Mouse (Mus musculus): ENCODE measurements around the gene Ammecr1.

GRCm38 (mm10) chrX:142898295-142898887 is 68.1 kb downstream of the Ammecr1 start:
- TF ChIP-seq POLR2A (IDR thresholded peaks at IDR 0.05; ENCODE audit: extremely low read depth, insufficient read depth, low read length) (no peak), CTCF (IDR thresholded peaks at IDR 0.05; ENCODE audit: extremely low read depth, insufficient read depth, low read length) (no peak)
